7 mouse cellular contexts compared by ENCODE assay signal in genomic region chr4:139574799-139575672, GRCm38 (mm10). TPM values are rescaled to one million over a fixed set of nuclear protein-coding genes. Genes with fewer than 3 reads are reported as not detected.
DNase-seq lines count a peak whose midpoint lies in the region; ATAC-seq and TF ChIP-seq lines count a peak whose summit lies in the region.

No protein-coding gene starts in this region.

- H3K27me3 ChIP-seq in MEL (ENCODE audit: control insufficient read depth in 1 of 2, insufficient read depth in 2 of 2, low read length in 2 of 2) = peaks cover 0 to 8% of the 10 kb centered on the region in 2 experiments; a peak in 2 of 4 replicates
- no peaks in the 10 kb centered on the region for H3K27me3 ChIP-seq in embryonic facial prominence, embryonic 11.5 days (ENCODE audit: control insufficient read depth, insufficient read depth, low read length)
- H3K27me3 ChIP-seq in hindbrain, embryonic 10.5 days (ENCODE audit: insufficient read depth, poor library complexity, severe bottlenecking) = peaks cover 43% of the 10 kb centered on the region
- H3K27me3 ChIP-seq in midbrain, embryonic 10.5 days (ENCODE audit: low read depth, poor library complexity, severe bottlenecking) = peaks cover 43% of the 10 kb centered on the region

- peak; percentile 66; the same call in 1 of the 2 replicates for ATAC-seq in embryonic facial prominence, embryonic 11.5 days (replicated peaks; ENCODE audit: insufficient number of reproducible peaks, low FRiP score, low TSS enrichment, low read depth)

- no peak overlapping the region for H3K27ac ChIP-seq in MEL (ENCODE audit: control insufficient read depth, low read depth, low read length)
- peak overlapping the region; percentile 72 for H3K27ac ChIP-seq in embryonic facial prominence, embryonic 11.5 days (replicated peaks; ENCODE audit: low read depth, low read length)
- peak overlapping the region; percentile 91 for H3K27ac ChIP-seq in hindbrain, embryonic 10.5 days
- peak overlapping the region; percentile 84 for H3K27ac ChIP-seq in midbrain, embryonic 10.5 days (replicated peaks)

- TF ChIP-seq EP300 in MEL (IDR thresholded peaks at IDR 0.05; ENCODE audit: low read depth in 1 of 2, low read length in 2 of 2) = no peak

- peak overlapping the region; percentile 70 for H3K9ac ChIP-seq in MEL (ENCODE audit: control insufficient read depth, low read depth, low read length, poor library complexity, severe bottlenecking)
- H3K9ac ChIP-seq in embryonic facial prominence, embryonic 11.5 days (replicated peaks; ENCODE audit: low read length) = peak overlapping the region; percentile 77

- peak overlapping the region; percentile 56 to 82 for H3K4me3 ChIP-seq in MEL (ENCODE audit: control insufficient read depth in 1 of 2, insufficient read depth in 1 of 2, low read depth in 2 of 2, low read length in 2 of 2)
- peak overlapping the region; percentile 83 for H3K4me3 ChIP-seq in embryonic facial prominence, embryonic 11.5 days (ENCODE audit: low read depth, low read length)
- H3K4me3 ChIP-seq in hindbrain, embryonic 10.5 days = peak overlapping the region; percentile 91
- peak overlapping the region; percentile 69 for H3K4me3 ChIP-seq in midbrain, embryonic 10.5 days

- no peak for TF ChIP-seq RAD21 in MEL (IDR thresholded peaks at IDR 0.05; ENCODE audit: low read depth, low read length)

- H3K4me1 ChIP-seq in MEL (ENCODE audit: control insufficient read depth in 1 of 2, insufficient read depth in 2 of 2, low read length in 2 of 2) = peaks cover 0 to 4% of the 10 kb centered on the region in 2 experiments; a peak in 3 of 4 replicates
- 0 out of 2 replicates have a peak, but pooled peaks cover 2% of the 10 kb centered on the region for H3K4me1 ChIP-seq in embryonic facial prominence, embryonic 11.5 days (ENCODE audit: control insufficient read depth, insufficient read depth, low read length)
- peaks cover 63% of the 10 kb centered on the region for H3K4me1 ChIP-seq in hindbrain, embryonic 10.5 days (replicated peaks)
- H3K4me1 ChIP-seq in midbrain, embryonic 10.5 days = peaks cover 58% of the 10 kb centered on the region

- TF ChIP-seq CTCF in MEL (IDR thresholded peaks at IDR 0.05 in 2 of 3, conservative IDR thresholded peaks at IDR 0.05 in 1 of 3; ENCODE audit: control insufficient read depth in 1 of 3, insufficient read depth in 1 of 3, low read depth in 2 of 3, low read length in 3 of 3, poor library complexity in 1 of 3, severe bottlenecking in 1 of 3) = no peak

- WGBS in embryonic facial prominence, embryonic 11.5 days = under 1% methylated on average over 100 of the region's 111 CpGs
- under 1% methylated on average over 111 of the region's 111 CpGs for WGBS in hindbrain, embryonic 10.5 days
- WGBS in midbrain, embryonic 10.5 days = under 1% methylated on average over 111 of the region's 111 CpGs

- DNase-seq in CD4-positive, CD25-positive, alpha-beta regulatory T cell, adult 2 months (ENCODE audit: low read depth, low spot score) = peak; percentile 82
- peak; percentile 50 for DNase-seq in MEL (ENCODE audit: low read depth, low spot score)
- DNase-seq in embryonic facial prominence, embryonic 11.5 days (ENCODE audit: low spot score) = peak; percentile 53
- peak; percentile 56 for DNase-seq in hindbrain, embryonic 10.5 days (ENCODE audit: low spot score)
- peak; percentile 40 to 65 for DNase-seq in left cerebral cortex, adult 8-10 months (ENCODE audit: low spot score in 2 of 2)
- no peak for DNase-seq in midbrain, embryonic 10.5 days (ENCODE audit: low spot score)
- peak; percentile 27 to 74 for DNase-seq in spleen, postnatal 4 days (ENCODE audit: low spot score in 2 of 2)

- no peaks in the 10 kb centered on the region for H3K36me3 ChIP-seq in MEL (ENCODE audit: control insufficient read depth in 1 of 2, insufficient read depth in 2 of 2, low read length in 2 of 2)
- no peaks in the 10 kb centered on the region for H3K36me3 ChIP-seq in embryonic facial prominence, embryonic 11.5 days (replicated peaks; ENCODE audit: control insufficient read depth, insufficient read depth, low read depth, low read length)
- H3K36me3 ChIP-seq in hindbrain, embryonic 10.5 days = no peaks in the 10 kb centered on the region
- H3K36me3 ChIP-seq in midbrain, embryonic 10.5 days = no peaks in the 10 kb centered on the region

- TF ChIP-seq POLR2A in MEL (IDR thresholded peaks at IDR 0.05; ENCODE audit: control insufficient read depth in 1 of 2, insufficient read depth in 1 of 2, low read depth in 1 of 2, low read length in 2 of 2, poor library complexity in 1 of 2) = peak in 1 of 2 experiments; percentile 13; a peak in 1 of 4 replicates

- H3K9me3 ChIP-seq in MEL (replicated peaks; ENCODE audit: insufficient read depth, low read length) = no peaks in the 10 kb centered on the region
- no peaks in the 10 kb centered on the region for H3K9me3 ChIP-seq in embryonic facial prominence, embryonic 11.5 days (replicated peaks; ENCODE audit: control insufficient read depth, low read length)
- no peaks in the 10 kb centered on the region for H3K9me3 ChIP-seq in hindbrain, embryonic 10.5 days
- H3K9me3 ChIP-seq in midbrain, embryonic 10.5 days (replicated peaks) = no peaks in the 10 kb centered on the region

- no peaks in the 10 kb centered on the region for H3K79me2 ChIP-seq in MEL (ENCODE audit: control insufficient read depth, insufficient read depth, low read length, poor library complexity)

- H3K4me2 ChIP-seq in embryonic facial prominence, embryonic 11.5 days (ENCODE audit: low read depth, low read length) = peak overlapping the region; percentile 99

TF ChIP-seq in MEL, 35 proteins besides CTCF, POLR2A, EP300 and RAD21:
- TF ChIP-seq UBTF (IDR thresholded peaks at IDR 0.05; ENCODE audit: borderline replicate concordance, insufficient read depth, low read depth, low read length) (0 out of 2 replicates have a peak, but pooled peaks have one; percentile 22), E2F4 (IDR thresholded peaks at IDR 0.05; ENCODE audit: borderline replicate concordance, low read depth, low read length) (no peak)
TF ChIP-seq in MEL: peak in this region for 1.

RNA-seq across cellular contexts. Expression of gene Gm21969, which starts 27.9 kb away (rescaled TPM):
- not detected in 2 replicates for total RNA-seq in MEL (2012; rRNA removed)
- polyA plus RNA-seq in MEL (2012; ENCODE audit: insufficient read depth in 1 of 2, insufficient read length in 2 of 2, low read depth in 1 of 2, low replicate concordance in 2 of 2, missing spikeins in 1 of 2) = under 1 TPM in 1 of 2 experiments, not detected in 1; 0.03 TPM
- polyA plus RNA-seq in embryonic facial prominence, embryonic 11.5 days (2014; fragmentation: Nextera tagmentation; extraction: Ambion mirVana) = not detected in 2 replicates
- not detected in 2 replicates for polyA plus RNA-seq in hindbrain, embryonic 10.5 days (2016; fragmentation: Nextera tagmentation; extraction: Ambion mirVana)
- not detected for total RNA-seq in left cerebral cortex, adult 8-10 months (2022)
- polyA plus RNA-seq in midbrain, embryonic 10.5 days (2016; fragmentation: Nextera tagmentation; extraction: Ambion mirVana) = not detected in 2 replicates

RNA-seq across cellular contexts. Expression of gene Iffo2, which starts 44.7 kb away (rescaled TPM):
- total RNA-seq in MEL (2012; rRNA removed) = 0.95 and 1.3 TPM in 2 replicates
- polyA plus RNA-seq in MEL (2012; ENCODE audit: insufficient read depth in 1 of 2, insufficient read length in 2 of 2, low read depth in 1 of 2, low replicate concordance in 2 of 2, missing spikeins in 1 of 2) = 1 to 10 TPM in 1 of 2 experiments, not detected in 1; 2.7 TPM
- polyA plus RNA-seq in embryonic facial prominence, embryonic 11.5 days (2014; fragmentation: Nextera tagmentation; extraction: Ambion mirVana) = 2.2 and 2.3 TPM in 2 replicates
- polyA plus RNA-seq in hindbrain, embryonic 10.5 days (2016; fragmentation: Nextera tagmentation; extraction: Ambion mirVana) = 3.6 and 4.6 TPM in 2 replicates
- total RNA-seq in left cerebral cortex, adult 8-10 months (2022) = 10 to 100 TPM; 18.1 to 19.8 (median 18.5) TPM
- polyA plus RNA-seq in midbrain, embryonic 10.5 days (2016; fragmentation: Nextera tagmentation; extraction: Ambion mirVana) = 3.3 and 3.5 TPM in 2 replicates

RNA-seq across cellular contexts. Expression of gene Aldh4a1, which starts 47.6 kb away (rescaled TPM):
- total RNA-seq in MEL (2012; rRNA removed) = 11.0 and 11.7 TPM in 2 replicates
- polyA plus RNA-seq in MEL (2012; ENCODE audit: insufficient read depth in 1 of 2, insufficient read length in 2 of 2, low read depth in 1 of 2, low replicate concordance in 2 of 2, missing spikeins in 1 of 2) = 10 to 100 TPM in 1 of 2 experiments, not detected in 1; 12.3 TPM
- 13.1 and 14.7 TPM in 2 replicates for polyA plus RNA-seq in embryonic facial prominence, embryonic 11.5 days (2014; fragmentation: Nextera tagmentation; extraction: Ambion mirVana)
- polyA plus RNA-seq in hindbrain, embryonic 10.5 days (2016; fragmentation: Nextera tagmentation; extraction: Ambion mirVana) = 22.5 and 26.3 TPM in 2 replicates
- 10 to 100 TPM; 17.4 to 19.5 (median 19.0) TPM for total RNA-seq in left cerebral cortex, adult 8-10 months (2022)
- polyA plus RNA-seq in midbrain, embryonic 10.5 days (2016; fragmentation: Nextera tagmentation; extraction: Ambion mirVana) = 21.3 and 24.2 TPM in 2 replicates
